Mouse (Mus musculus) lung, embryonic 15.5 days (tissue): Measurements from ENCODE around the gene Dnajc11. TPM values are rescaled to one million over a fixed set of nuclear protein-coding genes. Genes with fewer than 3 reads are reported as not detected.
A peak's percentile ranks its signal among the peaks of the same experiment; 100 is the strongest.

ENCODE experiments used
- ATAC-seq: fragments of 200-750 bp; cut with Nextera tagmentation; 2 replicates; pipeline ENCODE4 v1.8.0; 2017; ENCODE audit warnings: moderate number of reproducible peaks, borderline replicate concordance; ENCODE audit not compliant: low FRiP score, low TSS enrichment; ENCODE audit errors: extremely low read depth
- H3K27ac ChIP-seq: fragments of 300-500 bp; sonication (generic); 2 replicates; pipeline ENCODE4 v1.5.1; 2015; ENCODE audit warnings: moderate library complexity, mild to moderate bottlenecking, inconsistent platforms
- H3K27me3 ChIP-seq: fragments of 300-500 bp; sonication (generic); 2 replicates; pipeline ENCODE4 v1.6.1; 2015; ENCODE audit warnings: inconsistent platforms
- H3K36me3 ChIP-seq: fragments of 300-500 bp; sonication (generic); 2 replicates; pipeline ENCODE4 v1.6.1; 2015; ENCODE audit warnings: inconsistent platforms
- H3K4me1 ChIP-seq: fragments of 300-500 bp; sonication (generic); 2 replicates; pipeline ENCODE4 v1.6.1; 2015; ENCODE audit warnings: inconsistent platforms
- H3K4me2 ChIP-seq: fragments of 300-500 bp; sonication (generic); 2 replicates; pipeline ENCODE4 v1.6.1; 2015; ENCODE audit warnings: inconsistent platforms, mild to moderate bottlenecking, moderate library complexity
- H3K4me3 ChIP-seq: fragments of 300-500 bp; sonication (generic); 2 replicates; pipeline ENCODE4 v1.5.1; 2015; ENCODE audit warnings: mild to moderate bottlenecking, inconsistent platforms
- H3K9ac ChIP-seq: fragments of 300-500 bp; sonication (generic); 2 replicates; pipeline ENCODE4 v1.6.1; 2015; ENCODE audit warnings: inconsistent platforms
- H3K9me3 ChIP-seq: fragments of 300-500 bp; sonication (generic); 2 replicates; pipeline ENCODE4 v1.6.1; 2016; ENCODE audit warnings: inconsistent platforms
- WGBS: fragments of 180-500 bp; shearing (Covaris S2); methylation state at CpG from one replicate; pipeline ENCODE4 v1.1.7; 2015; 5-methylcytosine and 5-hydroxymethylcytosine counted together
- polyA plus RNA-seq: library from polyadenylated mRNA; unstranded; fragments of >200 nt; fragmentation: Nextera tagmentation; extraction: Ambion mirVana; gene quantifications from 2 replicates; pipeline ENCODE4 v1.2.1, GENCODE M21; 2015

Dnajc11 gene
- polyA plus RNA-seq = 58.9 and 64.4 TPM in 2 replicates

- H3K27ac ChIP-seq = no peak within 1 kb of the TSS
- no peaks in the 10 kb centered on the region for H3K9me3 ChIP-seq
- ATAC-seq = peak; percentile 91
- H3K9ac ChIP-seq = peak within 1 kb of the TSS; percentile 69
- H3K36me3 ChIP-seq = no peaks in the 10 kb centered on the region
- peak within 1 kb of the TSS; percentile 61 for H3K4me3 ChIP-seq
- under 1% methylated on average over 83 of the region's 83 CpGs for WGBS
- no peaks in the 10 kb centered on the region for H3K27me3 ChIP-seq
- peaks cover 18% of the 10 kb centered on the region for H3K4me1 ChIP-seq
- H3K4me2 ChIP-seq = peak within 1 kb of the TSS; percentile 89
Observed at GRCm38 (mm10) chr4:151933505-151934214, at the start of gene Dnajc11. Dnajc11 (plus strand) TSS chr4:151933691.

GRCm38 (mm10) chr4:151893241-151893640 lies 40.2 kb upstream of the Dnajc11 start:
- H3K27me3 ChIP-seq = no peaks in the 10 kb centered on the region
- H3K4me3 ChIP-seq = no peak overlapping the region
- H3K9me3 ChIP-seq = no peaks in the 10 kb centered on the region
- 70% methylated on average over 6 of the region's 6 CpGs for WGBS
- no peaks in the 10 kb centered on the region for H3K4me1 ChIP-seq
- no peak overlapping the region for H3K27ac ChIP-seq
- no peaks in the 10 kb centered on the region for H3K36me3 ChIP-seq
- H3K9ac ChIP-seq = no peak overlapping the region
- no peak for ATAC-seq
- H3K4me2 ChIP-seq = no peak overlapping the region

- no peak overlapping the region for H3K9ac ChIP-seq
- H3K4me3 ChIP-seq = no peak overlapping the region
- WGBS = 89% methylated on average over 12 of the region's 12 CpGs
- no peak for ATAC-seq
- no peaks in the 10 kb centered on the region for H3K27me3 ChIP-seq
- H3K4me2 ChIP-seq = no peak overlapping the region
- H3K36me3 ChIP-seq = no peaks in the 10 kb centered on the region
- no peaks in the 10 kb centered on the region for H3K9me3 ChIP-seq
- H3K27ac ChIP-seq = no peak overlapping the region
- H3K4me1 ChIP-seq = no peaks in the 10 kb centered on the region
Observed at GRCm38 (mm10) chr4:151894926-151895325, 38.6 kb upstream of the Dnajc11 start.

GRCm38 (mm10) chr4:151895624-151896023 lies 37.9 kb upstream of the Dnajc11 start:
- Histone ChIP-seq H3K27ac (no peak overlapping the region), H3K9ac (no peak overlapping the region), H3K4me2 (no peak overlapping the region), H3K9me3 (no peaks in the 10 kb centered on the region), H3K36me3 (no peaks in the 10 kb centered on the region), H3K4me1 (no peaks in the 10 kb centered on the region), H3K27me3 (no peaks in the 10 kb centered on the region), H3K4me3 (no peak overlapping the region)
- WGBS = 82% methylated on average over 7 of the region's 7 CpGs
- no peak for ATAC-seq

- WGBS = 70% methylated on average over 9 of the region's 9 CpGs
Observed at GRCm38 (mm10) chr4:151897069-151897617, 36.3 kb upstream of the Dnajc11 start.

GRCm38 (mm10) chr4:151898600-151899245 lies 34.8 kb upstream of the Dnajc11 start:
- WGBS = 38% methylated on average over 13 of the region's 13 CpGs
- Histone ChIP-seq H3K36me3 (no peaks in the 10 kb centered on the region), H3K4me3 (no peak overlapping the region), H3K9ac (no peak overlapping the region), H3K9me3 (no peaks in the 10 kb centered on the region), H3K4me1 (peaks cover 10% of the 10 kb centered on the region), H3K4me2 (no peak overlapping the region), H3K27me3 (no peaks in the 10 kb centered on the region), H3K27ac (no peak overlapping the region)
- no peak for ATAC-seq

More at GRCm38 (mm10) chr4:151897069-151897617, 36.3 kb upstream of the Dnajc11 start:
- ATAC-seq = no peak
- H3K4me2 ChIP-seq = no peak overlapping the region
- no peaks in the 10 kb centered on the region for H3K27me3 ChIP-seq
- no peaks in the 10 kb centered on the region for H3K36me3 ChIP-seq
- H3K27ac ChIP-seq = no peak overlapping the region
- no peaks in the 10 kb centered on the region for H3K4me1 ChIP-seq
- H3K4me3 ChIP-seq = no peak overlapping the region
- no peak overlapping the region for H3K9ac ChIP-seq
- no peaks in the 10 kb centered on the region for H3K9me3 ChIP-seq

GRCm38 (mm10) chr4:151899707-151900384 lies 33.6 kb upstream of the Dnajc11 start:
- no peak for ATAC-seq
- H3K4me2 ChIP-seq = no peak overlapping the region
- no peak overlapping the region for H3K27ac ChIP-seq
- H3K9me3 ChIP-seq = no peaks in the 10 kb centered on the region
- WGBS = 67% methylated on average over 11 of the region's 11 CpGs
- no peaks in the 10 kb centered on the region for H3K36me3 ChIP-seq
- no peak overlapping the region for H3K9ac ChIP-seq
- no peaks in the 10 kb centered on the region for H3K27me3 ChIP-seq
- no peak overlapping the region for H3K4me3 ChIP-seq
- H3K4me1 ChIP-seq = peaks cover 10% of the 10 kb centered on the region

GRCm38 (mm10) chr4:151900735-151901134 lies 32.8 kb upstream of the Dnajc11 start:
- Histone ChIP-seq H3K9me3 (no peaks in the 10 kb centered on the region), H3K9ac (no peak overlapping the region), H3K27me3 (no peaks in the 10 kb centered on the region), H3K4me2 (no peak overlapping the region), H3K4me1 (peaks cover 10% of the 10 kb centered on the region), H3K4me3 (no peak overlapping the region), H3K27ac (no peak overlapping the region), H3K36me3 (no peaks in the 10 kb centered on the region)
- 73% methylated on average over 6 of the region's 6 CpGs for WGBS
- no peak for ATAC-seq

GRCm38 (mm10) chr4:151901422-151901821 lies 32.1 kb upstream of the Dnajc11 start:
- 51% methylated on average over 11 of the region's 11 CpGs for WGBS
- Histone ChIP-seq H3K4me2 (no peak overlapping the region), H3K9ac (no peak overlapping the region), H3K4me1 (peaks cover 10% of the 10 kb centered on the region), H3K4me3 (no peak overlapping the region), H3K27me3 (no peaks in the 10 kb centered on the region), H3K27ac (no peak overlapping the region), H3K36me3 (no peaks in the 10 kb centered on the region), H3K9me3 (no peaks in the 10 kb centered on the region)
- no peak for ATAC-seq

GRCm38 (mm10) chr4:151902046-151902688 lies 31.3 kb upstream of the Dnajc11 start:
- WGBS = 66% methylated on average over 17 of the region's 17 CpGs
- no peaks in the 10 kb centered on the region for H3K36me3 ChIP-seq
- no peak overlapping the region for H3K4me3 ChIP-seq
- no peak overlapping the region for H3K9ac ChIP-seq
- H3K27ac ChIP-seq = no peak overlapping the region
- no peak for ATAC-seq
- H3K4me1 ChIP-seq = peaks cover 10% of the 10 kb centered on the region
- H3K27me3 ChIP-seq = no peaks in the 10 kb centered on the region
- no peaks in the 10 kb centered on the region for H3K9me3 ChIP-seq
- no peak overlapping the region for H3K4me2 ChIP-seq

GRCm38 (mm10) chr4:151902689-151903241 lies 30.7 kb upstream of the Dnajc11 start:
- Histone ChIP-seq H3K9ac (no peak overlapping the region), H3K27ac (0 out of 2 replicates have a peak overlapping the region, but pooled peaks have one; percentile 19)

More at GRCm38 (mm10) chr4:151902689-151903241, 30.7 kb upstream of the Dnajc11 start:
- Histone ChIP-seq H3K9me3 (no peaks in the 10 kb centered on the region), H3K27me3 (no peaks in the 10 kb centered on the region), H3K4me2 (0 out of 2 replicates have a peak overlapping the region, but pooled peaks have one; percentile 10), H3K36me3 (no peaks in the 10 kb centered on the region), H3K4me1 (peaks cover 10% of the 10 kb centered on the region), H3K4me3 (no peak overlapping the region)
- no peak for ATAC-seq
- WGBS = 41% methylated on average over 14 of the region's 14 CpGs
